Mouse (Mus musculus) hindbrain, embryonic 13.5 days (tissue): ENCODE data around the gene Hfm1. TPM values are rescaled to one million over a fixed set of nuclear protein-coding genes. Genes with fewer than 3 reads are reported as not detected.

Source experiments
- ATAC-seq: fragments of 200-750 bp; cut with Nextera tagmentation; 2 replicates; pipeline ENCODE4 v1.8.0; 2017; ENCODE audit warnings: moderate TSS enrichment; ENCODE audit not compliant: low FRiP score
- H3K27ac ChIP-seq: fragments of 300-500 bp; sonication (generic); 2 replicates; pipeline ENCODE4 v1.5.1; 2015; ENCODE audit warnings: inconsistent platforms, mild to moderate bottlenecking, moderate library complexity
- H3K27me3 ChIP-seq: fragments of 300-500 bp; sonication (generic); 2 replicates; pipeline ENCODE4 v1.6.1; 2015; ENCODE audit warnings: mild to moderate bottlenecking, inconsistent platforms
- H3K36me3 ChIP-seq: fragments of 300-500 bp; sonication (generic); 2 replicates; pipeline ENCODE4 v1.6.1; 2015; ENCODE audit warnings: mild to moderate bottlenecking, inconsistent platforms
- H3K4me1 ChIP-seq: fragments of 300-500 bp; sonication (generic); replicated peaks from 2 replicates; pipeline ENCODE4 v1.6.1; 2015; ENCODE audit warnings: inconsistent platforms
- H3K4me2 ChIP-seq: fragments of 300-500 bp; sonication (generic); 2 replicates; pipeline ENCODE4 v1.6.1; 2015; ENCODE audit warnings: inconsistent platforms, mild to moderate bottlenecking, moderate library complexity
- H3K4me3 ChIP-seq: fragments of 300-500 bp; sonication (generic); 2 replicates; pipeline ENCODE4 v1.5.1; 2015; ENCODE audit warnings: mild to moderate bottlenecking, inconsistent platforms
- H3K9ac ChIP-seq: fragments of 300-500 bp; sonication (generic); 2 replicates; pipeline ENCODE4 v1.6.1; 2015; ENCODE audit warnings: mild to moderate bottlenecking, inconsistent platforms
- H3K9me3 ChIP-seq: fragments of 300-500 bp; sonication (generic); 2 replicates; pipeline ENCODE4 v1.6.1; 2016; ENCODE audit warnings: inconsistent platforms
- WGBS: fragments of 180-500 bp; shearing (Covaris S2); methylation state at CpG from one replicate; pipeline ENCODE4 v1.1.7; 2015; 5-methylcytosine and 5-hydroxymethylcytosine counted together
- polyA plus RNA-seq: library from polyadenylated mRNA; unstranded; fragments of >200 nt; fragmentation: Nextera tagmentation; extraction: Ambion mirVana; gene quantifications from 2 replicates; pipeline ENCODE4 v1.2.1, GENCODE M21; 2015

The Hfm1 gene
- polyA plus RNA-seq, 1 experiment from 2014 or later: 5.9 TPM

DNA sequence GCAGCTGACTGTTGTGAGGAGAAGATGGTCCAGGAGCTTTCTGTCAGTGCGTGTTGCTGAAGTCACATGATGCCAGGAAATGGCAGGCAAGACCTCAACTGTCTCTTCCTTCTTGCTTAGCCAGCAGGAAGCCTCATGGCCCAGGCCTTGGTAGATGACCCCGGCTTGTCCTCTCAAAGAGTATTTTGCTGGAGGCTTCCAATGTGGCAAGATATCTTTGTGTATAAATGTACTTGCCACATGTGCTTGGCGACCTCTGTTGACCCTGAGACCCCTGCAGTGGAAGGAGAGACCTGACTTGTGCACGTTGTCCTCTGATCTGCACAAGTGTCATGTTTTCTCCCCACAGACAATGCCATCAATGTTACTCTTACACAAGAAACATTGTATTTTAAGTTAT lies 95.3 kb downstream of the Hfm1 start:
- ATAC-seq: no peak
- peaks cover 8% of the 10 kb centered on the region for H3K4me1 ChIP-seq

DNA sequence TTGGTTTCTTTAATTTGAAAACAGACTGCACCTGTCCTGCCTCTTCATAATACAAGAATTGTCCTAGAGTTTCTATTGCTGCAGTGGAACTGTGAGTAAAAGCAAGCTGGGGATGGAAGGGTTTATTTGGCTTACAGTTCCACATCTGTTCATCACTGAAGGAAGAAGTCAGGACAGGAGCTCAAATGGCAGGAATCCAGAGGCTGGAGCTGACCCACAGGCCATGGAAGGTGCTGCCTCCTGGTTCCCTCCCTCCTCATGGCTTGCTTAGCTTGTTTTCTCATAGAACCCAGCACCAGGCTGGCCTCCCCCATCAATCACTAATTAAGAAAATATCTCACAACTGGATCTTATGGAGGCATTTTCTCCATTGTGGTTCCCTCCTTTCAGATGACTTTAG lies 99.4 kb downstream of the Hfm1 start:
- H3K9ac ChIP-seq: no peak overlapping the region
- no peak overlapping the region for H3K4me3 ChIP-seq
- H3K36me3 ChIP-seq: no peaks in the 10 kb centered on the region
- ATAC-seq: no peak
- H3K27ac ChIP-seq: no peak overlapping the region
- H3K9me3 ChIP-seq: no peaks in the 10 kb centered on the region
- peaks cover 18% of the 10 kb centered on the region for H3K4me1 ChIP-seq
- H3K4me2 ChIP-seq: no peak overlapping the region
- H3K27me3 ChIP-seq: no peaks in the 10 kb centered on the region

More for the DNA sequence above, 95.3 kb downstream of the Hfm1 start:
- 79% methylated on average over 4 of the region's 4 CpGs for WGBS
- H3K4me3 ChIP-seq: no peak overlapping the region
- H3K9ac ChIP-seq: no peak overlapping the region
- no peak overlapping the region for H3K4me2 ChIP-seq
- H3K27me3 ChIP-seq: no peaks in the 10 kb centered on the region
- no peaks in the 10 kb centered on the region for H3K9me3 ChIP-seq
- H3K36me3 ChIP-seq: no peaks in the 10 kb centered on the region
- H3K27ac ChIP-seq: no peak overlapping the region

DNA sequence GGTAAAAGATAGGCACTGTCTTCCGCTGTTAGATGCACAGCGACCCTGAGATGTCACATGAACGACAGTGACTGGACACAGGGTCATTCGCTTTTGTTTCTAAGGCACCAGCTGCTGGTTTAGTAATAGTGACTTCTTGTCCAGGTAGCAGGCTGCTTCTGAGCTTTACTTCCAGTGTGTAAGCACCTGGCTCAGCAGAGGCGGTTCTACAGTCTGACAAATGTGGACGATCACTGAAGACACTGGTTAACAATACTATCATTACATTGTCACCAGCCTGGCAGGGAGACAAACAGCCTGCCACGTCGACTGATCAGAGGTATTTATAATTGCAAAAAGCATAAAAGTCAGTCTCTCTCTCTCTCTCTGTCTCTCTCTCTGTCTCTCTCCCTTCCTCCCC lies 100.1 kb downstream of the Hfm1 start:
- WGBS: 50% methylated on average over 8 of the region's 8 CpGs
- ATAC-seq: peak; percentile 18; the same call in 1 of the 2 replicates
- no peaks in the 10 kb centered on the region for H3K36me3 ChIP-seq
- peak overlapping the region; percentile 74 for H3K4me2 ChIP-seq
- no peaks in the 10 kb centered on the region for H3K9me3 ChIP-seq
- H3K4me1 ChIP-seq: peaks cover 18% of the 10 kb centered on the region
- H3K27ac ChIP-seq: peak overlapping the region; percentile 79; the same call in 1 of the 2 replicates
- no peak overlapping the region for H3K9ac ChIP-seq
- H3K27me3 ChIP-seq: no peaks in the 10 kb centered on the region
- no peak overlapping the region for H3K4me3 ChIP-seq

DNA sequence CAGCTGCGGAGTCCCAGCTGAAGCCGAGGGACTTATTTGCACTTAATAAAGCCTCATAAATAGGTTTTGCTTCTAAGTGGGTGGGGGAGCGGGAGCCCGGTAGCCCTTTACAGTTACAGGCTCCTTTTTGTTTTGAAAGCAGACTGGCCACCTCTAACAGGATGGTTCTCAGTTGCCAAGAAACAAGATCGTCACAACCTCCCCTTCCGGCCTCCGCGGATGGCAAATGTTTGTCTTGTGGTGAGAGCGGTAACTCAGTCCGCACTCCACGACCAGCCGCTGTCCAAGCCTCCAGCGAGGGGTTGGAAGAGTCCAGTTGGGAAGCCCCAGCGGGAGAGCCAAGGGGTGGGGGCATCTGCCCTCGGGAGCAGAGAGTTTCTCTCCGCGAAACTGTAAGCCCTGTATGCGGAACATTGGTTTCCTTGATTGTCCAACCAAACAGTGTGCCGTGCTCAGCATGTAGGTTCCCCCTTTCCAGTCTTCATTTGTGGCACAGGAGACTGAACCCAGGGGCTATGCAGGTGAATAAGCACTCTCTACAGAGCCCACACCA lies 100.7 kb downstream of the Hfm1 start:
- Histone ChIP-seq H3K9me3 (no peaks in the 10 kb centered on the region), H3K9ac (peak overlapping the region; percentile 62), H3K4me3 (peak overlapping the region; percentile 42), H3K27ac (peak overlapping the region; percentile 79), H3K27me3 (no peaks in the 10 kb centered on the region), H3K4me2 (peak overlapping the region; percentile 74), H3K36me3 (no peaks in the 10 kb centered on the region), H3K4me1 (peaks cover 18% of the 10 kb centered on the region)
- 4% methylated on average over 19 of the region's 19 CpGs for WGBS
- ATAC-seq: peak; percentile 80

DNA sequence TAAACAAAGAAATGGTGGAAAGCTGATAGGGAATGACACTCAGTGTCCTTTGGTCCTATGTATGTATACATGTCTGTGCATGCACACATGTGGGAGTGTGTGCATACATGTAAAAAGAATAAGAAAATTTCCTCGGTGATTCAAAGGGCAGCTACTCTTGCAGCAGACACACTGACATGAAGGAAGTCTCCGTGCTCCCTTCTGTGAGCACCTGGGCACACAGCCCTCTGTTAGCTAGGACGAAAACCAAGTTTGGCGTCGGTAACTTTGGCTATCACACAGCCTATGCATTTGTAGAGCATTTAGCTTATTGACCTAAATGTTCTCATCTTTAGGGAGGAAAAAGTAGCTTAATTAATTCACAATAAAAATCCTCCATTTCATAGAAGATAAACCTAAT lies 101.4 kb downstream of the Hfm1 start:
- H3K27me3 ChIP-seq: no peaks in the 10 kb centered on the region
- H3K4me2 ChIP-seq: peak overlapping the region; percentile 74
- no peaks in the 10 kb centered on the region for H3K9me3 ChIP-seq
- H3K4me3 ChIP-seq: peak overlapping the region; percentile 42
- peak; percentile 70 for ATAC-seq
- H3K36me3 ChIP-seq: no peaks in the 10 kb centered on the region
- no peak overlapping the region for H3K9ac ChIP-seq
- whole genome bisulfite sequencing: 72% methylated on average over 5 of the region's 5 CpGs
- peak overlapping the region; percentile 79 for H3K27ac ChIP-seq
- peaks cover 18% of the 10 kb centered on the region for H3K4me1 ChIP-seq

DNA sequence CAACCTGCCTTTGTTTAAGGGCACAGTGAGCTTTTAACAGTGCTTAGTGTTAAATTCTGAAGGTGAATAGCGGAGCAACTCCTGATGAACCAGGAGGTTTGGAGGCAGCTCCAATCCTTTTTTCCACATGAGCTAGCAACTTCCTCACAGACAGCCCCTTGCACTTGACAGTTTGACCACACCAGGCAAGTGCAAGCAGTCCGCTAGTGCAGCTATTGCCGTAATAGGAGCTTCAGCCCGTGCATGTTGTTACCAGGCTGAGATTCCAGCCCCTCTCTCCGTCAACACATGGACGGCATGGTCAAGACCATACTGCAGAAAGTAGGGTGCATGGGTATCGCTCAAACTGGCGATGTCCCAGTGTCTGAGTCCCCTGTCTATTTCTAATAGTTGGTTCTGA lies 106.5 kb downstream of the Hfm1 start:
- ATAC-seq: no peak
- Histone ChIP-seq H3K4me2 (no peak overlapping the region), H3K4me1 (peaks cover 11% of the 10 kb centered on the region), H3K27ac (no peak overlapping the region), H3K9ac (no peak overlapping the region), H3K27me3 (peaks cover 12% of the 10 kb centered on the region), H3K9me3 (no peaks in the 10 kb centered on the region), H3K36me3 (no peaks in the 10 kb centered on the region), H3K4me3 (no peak overlapping the region)
- WGBS: 88% methylated on average over 8 of the region's 8 CpGs

DNA sequence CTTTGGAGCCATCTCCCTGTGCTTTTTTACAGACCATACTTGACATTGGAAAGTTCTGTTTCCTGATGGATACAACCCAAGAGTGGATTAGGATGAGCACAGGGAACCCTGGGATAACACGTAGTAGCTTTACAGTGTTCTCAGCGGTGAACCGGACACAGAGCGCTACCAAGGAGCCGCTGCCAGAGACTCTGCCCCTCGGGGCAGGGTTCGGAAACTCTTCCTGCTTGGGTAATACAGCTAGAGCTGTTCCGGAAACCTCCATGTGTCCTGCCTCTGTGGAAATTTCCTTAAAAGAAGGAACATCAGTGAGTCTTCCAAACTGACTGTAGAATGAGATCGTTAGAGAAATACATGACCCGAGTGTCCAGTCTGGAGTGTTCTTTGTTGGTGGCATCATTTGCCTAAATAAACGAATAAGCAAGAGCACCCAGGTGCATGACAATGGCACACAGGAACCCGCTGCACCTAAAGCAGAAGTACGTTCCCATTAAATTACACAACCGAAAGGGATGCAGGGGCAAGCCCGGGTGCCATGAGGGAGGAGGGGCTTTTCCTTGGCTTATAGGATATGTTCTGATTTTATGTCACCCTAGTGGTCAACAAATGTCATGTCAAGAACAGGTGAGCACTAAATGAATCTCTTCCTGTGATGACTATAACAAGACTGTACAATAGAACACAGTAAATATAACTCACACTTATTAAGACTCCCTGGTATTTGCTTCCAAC lies 110.0 kb downstream of the Hfm1 start:
- no peak overlapping the region for H3K9ac ChIP-seq
- no peak for ATAC-seq
- peak overlapping the region; percentile 44 for H3K4me2 ChIP-seq
- WGBS: 60% methylated on average over 15 of the region's 15 CpGs
- peaks cover 7% of the 10 kb centered on the region for H3K4me1 ChIP-seq
- no peak overlapping the region for H3K27ac ChIP-seq
- no peaks in the 10 kb centered on the region for H3K9me3 ChIP-seq
- peaks cover 21% of the 10 kb centered on the region for H3K27me3 ChIP-seq
- H3K36me3 ChIP-seq: no peaks in the 10 kb centered on the region
- H3K4me3 ChIP-seq: peak overlapping the region; percentile 22

DNA sequence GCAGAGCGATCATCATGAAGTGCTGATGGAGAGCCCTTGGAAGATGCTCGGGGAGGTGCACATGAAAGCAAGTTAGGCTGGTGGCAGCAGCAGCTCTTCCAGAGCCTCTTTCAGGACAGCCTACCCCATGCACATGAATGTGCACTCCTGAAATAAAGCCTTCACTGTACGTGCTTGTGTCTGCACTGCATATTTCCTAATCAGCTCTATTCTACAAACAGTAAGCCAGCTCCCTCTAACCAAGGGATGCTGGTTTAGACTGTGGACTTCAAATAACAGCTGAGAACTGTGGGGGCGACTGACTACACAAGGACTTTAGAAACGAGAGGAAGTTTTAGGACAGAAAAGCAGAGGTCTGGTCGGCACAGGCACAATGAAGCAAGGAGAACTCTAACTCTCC lies 111.5 kb downstream of the Hfm1 start:
- H3K9me3 ChIP-seq: no peaks in the 10 kb centered on the region
- H3K36me3 ChIP-seq: no peaks in the 10 kb centered on the region
- H3K4me2 ChIP-seq: no peak overlapping the region
- H3K9ac ChIP-seq: no peak overlapping the region
- H3K27me3 ChIP-seq: peaks cover 21% of the 10 kb centered on the region
- no peak for ATAC-seq
- no peak overlapping the region for H3K4me3 ChIP-seq
- H3K4me1 ChIP-seq: peaks cover 7% of the 10 kb centered on the region
- WGBS: 75% methylated on average over 6 of the region's 6 CpGs
- H3K27ac ChIP-seq: no peak overlapping the region

DNA sequence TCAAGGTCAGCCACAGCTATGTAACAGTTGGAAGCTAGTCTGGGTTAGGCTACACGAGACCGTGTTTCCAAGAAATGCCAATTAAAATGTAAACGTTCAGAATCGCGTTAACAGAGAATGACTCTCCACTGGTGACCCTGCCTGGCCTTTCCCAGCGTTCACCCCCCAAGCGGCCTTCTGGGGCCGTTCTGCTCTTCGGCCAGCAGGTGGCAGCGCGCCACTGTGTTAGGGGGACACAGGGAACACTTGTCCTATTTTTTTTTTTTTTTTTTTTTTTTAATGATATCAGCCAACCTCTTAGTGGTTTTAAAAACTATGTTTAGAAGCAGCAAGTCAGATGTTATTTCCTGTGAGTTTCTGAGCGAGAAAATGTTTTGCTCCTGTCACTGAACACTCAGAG lies 123.0 kb downstream of the Hfm1 start:
- ATAC-seq: 0 out of 2 replicates have a peak, but pooled peaks have one; percentile 20
- Histone ChIP-seq H3K27me3 (0 out of 2 replicates have a peak, but pooled peaks cover 11% of the 10 kb centered on the region), H3K9ac (no peak overlapping the region), H3K9me3 (no peaks in the 10 kb centered on the region), H3K4me3 (no peak overlapping the region), H3K27ac (no peak overlapping the region), H3K4me2 (no peak overlapping the region), H3K4me1 (peaks cover 8% of the 10 kb centered on the region), H3K36me3 (no peaks in the 10 kb centered on the region)
- 2% methylated on average over 12 of the region's 12 CpGs for WGBS

DNA sequence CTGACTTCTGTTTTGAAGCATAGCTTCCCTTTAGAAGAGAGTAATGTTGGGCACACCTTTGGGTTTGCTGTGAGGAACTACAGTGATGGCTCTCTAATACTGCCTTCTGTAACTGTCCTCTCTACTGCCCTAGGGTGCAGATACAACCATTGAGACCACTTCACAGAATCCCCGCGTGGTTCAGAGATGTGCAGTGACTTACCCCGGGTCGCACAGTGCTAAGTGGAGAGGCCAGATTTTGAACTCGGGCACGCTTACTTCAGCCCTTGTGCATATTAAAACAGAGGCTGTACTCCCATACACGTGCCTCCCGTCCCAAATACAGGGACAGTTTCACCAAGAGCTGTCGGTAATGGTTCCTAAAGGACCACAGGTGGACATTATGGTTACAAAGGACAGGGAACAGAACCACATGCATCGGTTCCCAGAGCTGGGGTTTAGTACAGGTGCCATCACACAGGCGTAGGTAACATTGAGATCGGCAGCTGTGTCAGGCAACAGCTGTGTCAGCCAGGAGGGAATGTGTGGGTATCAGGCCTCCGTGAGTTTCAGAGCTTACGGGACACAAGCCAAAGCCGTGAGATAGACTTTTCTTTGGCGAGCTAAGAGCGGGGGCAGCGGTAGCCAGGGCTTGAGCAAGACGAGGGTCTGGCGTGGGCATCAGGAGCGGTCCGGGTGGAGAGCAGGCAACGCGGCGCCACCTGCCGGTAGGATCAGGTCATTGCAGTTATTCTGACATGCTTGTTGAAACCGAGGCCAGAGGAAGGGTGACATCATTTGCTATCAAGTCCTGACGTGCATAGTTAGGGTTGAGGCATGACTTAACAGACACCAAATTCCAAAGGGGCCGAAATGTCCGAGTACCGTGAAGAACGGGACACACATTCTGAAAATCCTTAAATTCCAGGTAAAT lies 124.0 kb downstream of the Hfm1 start:
- H3K9ac ChIP-seq: peak overlapping the region; percentile 63
- H3K27ac ChIP-seq: no peak overlapping the region
- H3K9me3 ChIP-seq: no peaks in the 10 kb centered on the region
- 7% methylated on average over 32 of the region's 32 CpGs for WGBS
- peak overlapping the region; percentile 31 for H3K4me3 ChIP-seq
- peak; percentile 80 for ATAC-seq
- H3K36me3 ChIP-seq: no peaks in the 10 kb centered on the region
- H3K4me1 ChIP-seq: peaks cover 8% of the 10 kb centered on the region
- H3K4me2 ChIP-seq: peak overlapping the region; percentile 60
- H3K27me3 ChIP-seq: 0 out of 2 replicates have a peak, but pooled peaks cover 11% of the 10 kb centered on the region

DNA sequence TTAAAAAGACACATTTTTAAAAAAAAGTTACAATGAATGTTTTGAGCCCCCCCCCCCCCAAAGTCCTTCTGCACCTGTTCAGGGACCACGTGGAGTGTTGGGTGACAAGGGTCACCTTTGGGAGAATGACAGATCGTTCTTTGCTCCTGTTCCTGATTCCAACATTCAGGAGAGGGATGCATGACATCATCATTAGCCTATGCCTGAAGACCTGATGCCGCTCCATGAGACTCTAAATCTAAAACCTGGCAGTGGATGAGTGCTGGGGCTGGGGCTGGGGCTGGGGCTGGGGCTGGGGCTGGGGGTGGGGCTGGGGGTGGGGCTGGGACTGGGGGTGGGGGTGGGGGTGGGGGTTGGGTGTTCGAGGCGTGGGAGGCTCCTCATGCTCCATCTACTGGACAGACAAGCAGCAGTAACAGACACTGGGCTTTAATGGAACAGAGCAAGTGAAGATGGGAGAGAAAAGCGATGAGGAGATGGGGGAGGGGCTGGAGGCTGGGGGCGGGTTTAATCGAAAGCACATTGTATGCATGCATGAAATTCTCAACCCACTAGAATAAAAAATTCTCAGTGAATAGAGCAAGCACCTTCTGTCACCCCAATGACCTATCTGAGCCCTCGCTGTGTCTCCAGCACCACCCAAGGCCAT lies 124.8 kb downstream of the Hfm1 start:
- Histone ChIP-seq H3K9ac (no peak overlapping the region), H3K4me1 (peaks cover 8% of the 10 kb centered on the region), H3K36me3 (no peaks in the 10 kb centered on the region), H3K27me3 (0 out of 2 replicates have a peak, but pooled peaks cover 11% of the 10 kb centered on the region), H3K4me3 (no peak overlapping the region), H3K9me3 (no peaks in the 10 kb centered on the region), H3K4me2 (peak overlapping the region; percentile 60; the same call in 1 of the 2 replicates), H3K27ac (no peak overlapping the region)
- 0 out of 2 replicates have a peak, but pooled peaks have one; percentile 2 for ATAC-seq
- 23% methylated on average over 9 of the region's 9 CpGs for WGBS

DNA sequence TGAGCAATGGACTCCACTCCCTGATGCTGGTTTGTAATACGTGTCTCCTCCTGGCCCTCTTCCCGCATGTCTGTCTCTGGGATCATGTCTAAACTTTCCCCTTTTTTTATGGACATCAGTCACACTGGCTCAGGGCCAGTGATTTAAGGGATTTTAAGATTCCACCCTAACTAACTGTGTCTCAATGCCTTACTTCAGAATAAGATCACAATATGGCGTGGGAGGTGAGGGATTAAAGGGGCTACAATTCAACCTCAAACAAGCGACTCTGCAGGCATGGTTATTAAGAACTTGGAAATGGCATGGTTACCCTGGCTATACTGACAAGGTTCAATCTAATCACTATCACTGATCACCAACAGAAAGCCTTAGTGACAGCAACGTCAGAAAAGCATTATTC lies 128.2 kb downstream of the Hfm1 start:
- H3K27me3 ChIP-seq: peaks cover 13% of the 10 kb centered on the region; the same call in 1 of the 2 replicates
- no peak overlapping the region for H3K9ac ChIP-seq
- H3K4me3 ChIP-seq: no peak overlapping the region
- ATAC-seq: no peak
- H3K4me2 ChIP-seq: no peak overlapping the region
- 75% methylated on average over 5 of the region's 5 CpGs for WGBS
- H3K4me1 ChIP-seq: peaks cover 8% of the 10 kb centered on the region
- H3K27ac ChIP-seq: no peak overlapping the region
- no peaks in the 10 kb centered on the region for H3K36me3 ChIP-seq
- no peaks in the 10 kb centered on the region for H3K9me3 ChIP-seq
